Mouse (Mus musculus) heart, embryonic 12.5 days (tissue): ENCODE measurements at regions not wholly inside any gene's neighbourhood (a gene's known extent, or its start where the extent isn't known, plus 50 kb on each side); places are given as distances from the start of the nearest gene placed in this dataset.

Experiments used
- ATAC-seq: fragments of 200-750 bp; cut with Nextera tagmentation; 2 replicates; pipeline ENCODE4 v1.8.0; 2017; ENCODE audit warnings: moderate TSS enrichment, moderate library complexity; ENCODE audit not compliant: insufficient number of reproducible peaks, low FRiP score
- H3K27ac ChIP-seq: fragments of 300-500 bp; sonication (generic); 2 replicates; pipeline ENCODE4 v1.5.1; 2016; ENCODE audit warnings: mild to moderate bottlenecking, moderate library complexity; ENCODE audit not compliant: poor library complexity, severe bottlenecking
- H3K27me3 ChIP-seq: fragments of 300-500 bp; sonication (generic); replicated peaks from 2 replicates; pipeline ENCODE4 v1.6.1; 2016; ENCODE audit warnings: mild to moderate bottlenecking, moderate library complexity
- H3K36me3 ChIP-seq: fragments of 300-500 bp; sonication (generic); 2 replicates; pipeline ENCODE4 v1.6.1; 2016; ENCODE audit warnings: mild to moderate bottlenecking, moderate library complexity
- H3K4me1 ChIP-seq: fragments of 300-500 bp; sonication (generic); replicated peaks from 2 replicates; pipeline ENCODE4 v1.6.1; 2016; ENCODE audit warnings: mild to moderate bottlenecking
- H3K4me2 ChIP-seq: fragments of 300-500 bp; sonication (generic); 2 replicates; pipeline ENCODE4 v1.6.1; 2016; ENCODE audit warnings: mild to moderate bottlenecking, moderate library complexity
- H3K4me3 ChIP-seq: fragments of 300-500 bp; sonication (generic); 2 replicates; pipeline ENCODE4 v1.5.1; 2016; ENCODE audit warnings: mild to moderate bottlenecking
- H3K9ac ChIP-seq: fragments of 300-500 bp; sonication (generic); 2 replicates; pipeline ENCODE4 v1.6.1; 2016; ENCODE audit warnings: mild to moderate bottlenecking, moderate library complexity
- H3K9me3 ChIP-seq: fragments of 300-500 bp; sonication (generic); replicated peaks from 2 replicates; pipeline ENCODE4 v1.6.1; 2016; ENCODE audit warnings: mild to moderate bottlenecking, moderate library complexity
- WGBS: fragments of 180-500 bp; shearing (Covaris S2); methylation state at CpG from one replicate; pipeline ENCODE4 v1.1.7; 2016; 5-methylcytosine and 5-hydroxymethylcytosine counted together

DNA sequence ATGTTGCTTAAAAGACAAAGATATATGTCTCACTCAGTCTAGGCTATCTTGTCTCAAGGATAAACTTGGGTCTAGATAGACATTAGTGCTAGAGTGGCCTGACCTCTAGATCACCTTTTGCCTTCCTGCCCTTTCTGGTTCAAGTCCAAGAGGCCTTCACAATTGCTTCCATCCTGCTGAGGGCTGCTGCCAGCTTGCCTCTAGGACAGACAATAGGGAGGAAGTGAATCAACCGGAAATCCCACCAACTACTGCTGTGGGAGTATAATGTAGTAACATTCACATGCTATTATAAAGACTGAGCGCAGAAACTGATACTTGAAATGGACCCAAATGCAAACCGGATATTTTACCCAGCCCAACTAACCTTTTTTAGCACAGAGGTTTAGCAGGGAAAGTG is 239.4 kb upstream of the Epha4 start:
- Histone ChIP-seq H3K27ac (no peak overlapping the region), H3K9me3 (0 out of 2 replicates have a peak, but pooled peaks cover 5% of the 10 kb centered on the region), H3K4me3 (no peak overlapping the region), H3K27me3 (no peaks in the 10 kb centered on the region), H3K4me1 (no peaks in the 10 kb centered on the region), H3K9ac (no peak overlapping the region), H3K4me2 (no peak overlapping the region), H3K36me3 (no peaks in the 10 kb centered on the region)
- 76% methylated on average over 3 of the region's 3 CpGs for WGBS
- ATAC-seq: no peak

DNA sequence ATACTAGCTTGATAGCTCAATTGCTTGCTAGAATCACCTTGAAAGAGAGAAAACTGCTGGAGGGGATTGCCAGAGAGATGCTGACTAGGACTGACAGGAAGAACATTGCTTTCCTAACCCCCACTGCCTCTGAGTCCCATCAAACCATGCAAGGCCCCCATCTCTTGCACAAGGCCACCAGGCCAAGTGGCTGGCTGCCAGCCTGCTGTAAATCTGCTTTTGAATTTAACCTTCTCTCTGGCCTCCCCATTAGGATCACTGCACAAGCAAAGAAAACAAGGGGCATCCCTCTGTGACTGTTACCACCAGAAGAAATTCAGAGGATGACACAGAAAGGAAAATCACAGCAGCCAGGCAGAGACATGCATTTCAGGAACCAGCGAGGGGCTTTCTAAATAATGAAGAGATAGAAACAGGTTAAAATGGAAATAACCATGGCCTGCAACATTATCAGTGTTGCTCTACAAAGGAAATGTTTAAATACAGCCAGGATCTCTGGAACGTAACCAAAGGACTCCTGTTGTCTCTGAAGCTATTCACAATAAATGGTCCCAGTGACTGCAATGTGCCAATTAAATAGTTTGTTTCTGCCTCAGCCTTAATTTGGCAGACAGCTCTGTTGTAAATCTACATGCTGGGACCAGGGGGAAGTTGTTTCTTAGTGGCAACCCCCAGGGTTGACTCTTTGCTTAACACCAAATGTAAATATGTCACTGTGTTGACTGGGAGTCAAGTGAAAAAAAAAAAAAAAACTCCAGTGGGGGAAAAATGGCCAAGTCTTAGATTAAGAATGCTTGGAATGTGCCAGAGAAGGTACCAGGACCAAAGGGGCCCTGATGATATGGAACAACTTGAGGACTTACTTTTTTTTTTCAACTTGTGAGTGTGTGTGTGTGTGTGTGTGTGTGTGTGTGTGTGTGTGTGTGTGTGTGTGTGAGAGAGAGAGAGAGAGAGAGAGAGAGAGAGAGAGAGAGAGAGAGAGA is 233.9 kb upstream of the Epha4 start:
- H3K4me1 ChIP-seq: peaks cover 7% of the 10 kb centered on the region
- H3K9me3 ChIP-seq: no peaks in the 10 kb centered on the region
- no peaks in the 10 kb centered on the region for H3K36me3 ChIP-seq
- WGBS: 59% methylated on average over 2 of the region's 2 CpGs
- no peak overlapping the region for H3K4me2 ChIP-seq
- no peak overlapping the region for H3K9ac ChIP-seq
- no peak overlapping the region for H3K27ac ChIP-seq
- H3K27me3 ChIP-seq: no peaks in the 10 kb centered on the region
- H3K4me3 ChIP-seq: no peak overlapping the region
- ATAC-seq: no peak

DNA sequence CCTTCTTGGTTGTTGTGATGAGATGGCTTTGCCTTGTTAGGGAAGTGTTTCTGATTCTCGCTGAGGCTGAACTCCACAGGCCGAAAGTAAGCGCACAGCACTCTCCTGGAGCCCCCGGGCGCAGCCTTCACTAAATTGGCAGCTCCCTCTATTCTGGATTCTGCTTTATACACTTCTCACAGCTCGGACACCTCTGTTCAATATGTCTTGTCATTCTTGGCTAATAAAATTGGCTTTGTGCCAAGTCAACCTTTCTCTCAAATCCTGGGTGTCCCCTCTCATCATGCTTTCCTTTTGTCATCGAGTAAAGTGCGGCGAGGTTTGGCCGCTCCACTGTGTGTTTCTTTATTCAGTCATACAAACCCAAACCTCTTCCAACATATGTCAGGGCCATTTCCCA is 217.2 kb upstream of the Epha4 start:
- Histone ChIP-seq H3K4me2 (no peak overlapping the region), H3K4me1 (no peaks in the 10 kb centered on the region), H3K36me3 (no peaks in the 10 kb centered on the region), H3K9me3 (no peaks in the 10 kb centered on the region), H3K4me3 (no peak overlapping the region), H3K27me3 (no peaks in the 10 kb centered on the region), H3K9ac (no peak overlapping the region), H3K27ac (no peak overlapping the region)
- WGBS: 87% methylated on average over 10 of the region's 10 CpGs
- ATAC-seq: no peak

DNA sequence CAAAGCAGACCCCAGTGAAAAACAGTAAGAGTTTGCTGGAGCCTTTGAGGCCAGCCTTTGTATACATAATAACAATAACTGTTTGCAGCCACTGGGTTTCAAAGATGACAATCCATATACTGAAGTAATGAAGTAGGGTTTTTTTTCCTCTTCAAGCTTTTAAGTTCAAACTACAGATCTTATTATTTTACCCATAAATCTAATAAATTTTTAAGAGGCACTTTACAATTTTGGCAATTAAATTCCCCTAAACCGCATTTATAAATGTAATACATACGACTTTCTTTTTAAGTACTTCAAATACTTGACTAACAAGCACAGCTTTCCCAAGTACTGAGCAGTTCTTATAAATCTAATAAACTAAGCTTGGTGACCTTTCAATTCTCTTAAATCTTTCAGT is 212.7 kb upstream of the Epha4 start:
- Histone ChIP-seq H3K9me3 (no peaks in the 10 kb centered on the region), H3K27ac (no peak overlapping the region), H3K4me3 (no peak overlapping the region), H3K36me3 (no peaks in the 10 kb centered on the region), H3K27me3 (no peaks in the 10 kb centered on the region), H3K4me2 (no peak overlapping the region), H3K9ac (no peak overlapping the region), H3K4me1 (no peaks in the 10 kb centered on the region)
- 88% methylated on average over 2 of the region's 2 CpGs for WGBS
- ATAC-seq: no peak

DNA sequence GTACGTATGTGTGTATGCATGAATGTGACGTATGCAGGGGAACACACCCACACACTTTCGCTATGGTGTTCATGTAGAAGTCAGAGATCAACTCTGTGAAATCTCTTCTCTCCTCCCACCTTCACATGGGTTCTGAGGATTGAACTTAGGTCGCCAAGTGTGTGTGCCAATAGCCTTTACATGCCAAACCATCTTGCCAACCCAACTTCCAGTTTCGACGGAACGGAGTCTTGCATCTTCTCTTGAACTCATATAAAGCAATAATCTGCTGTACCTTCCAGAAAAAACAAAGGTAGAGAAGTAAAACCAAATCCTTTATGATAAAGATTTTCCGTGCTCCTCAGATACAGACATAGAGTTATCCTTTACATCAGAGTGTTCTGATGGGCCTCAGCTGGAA is 208.4 kb upstream of the Epha4 start:
- ATAC-seq: no peak
- Histone ChIP-seq H3K4me3 (no peak overlapping the region), H3K9ac (no peak overlapping the region), H3K27me3 (no peaks in the 10 kb centered on the region), H3K27ac (no peak overlapping the region), H3K4me2 (no peak overlapping the region), H3K9me3 (no peaks in the 10 kb centered on the region), H3K4me1 (0 out of 2 replicates have a peak, but pooled peaks cover 2% of the 10 kb centered on the region), H3K36me3 (no peaks in the 10 kb centered on the region)
- WGBS: 88% methylated on average over 8 of the region's 8 CpGs

DNA sequence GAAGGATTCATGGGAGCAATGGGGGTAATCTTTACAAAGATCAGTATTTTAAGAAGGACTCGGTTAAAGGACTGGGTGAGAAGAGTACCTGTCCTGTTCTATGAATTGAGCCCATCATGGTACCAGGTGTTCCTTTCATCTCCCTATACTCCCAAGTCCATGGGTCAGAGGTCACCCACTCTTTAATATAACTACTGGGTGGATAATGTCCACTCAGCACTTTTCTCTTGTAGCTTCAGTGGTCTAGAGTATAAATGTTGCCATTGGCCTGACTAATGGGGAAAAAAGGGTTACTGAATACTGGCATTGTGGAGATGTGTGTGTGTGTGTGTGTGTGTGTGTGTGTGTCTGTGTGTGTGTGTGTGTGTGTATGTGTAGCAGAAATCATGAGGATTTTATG is 206.0 kb upstream of the Epha4 start:
- Histone ChIP-seq H3K9ac (no peak overlapping the region), H3K27me3 (no peaks in the 10 kb centered on the region), H3K4me1 (0 out of 2 replicates have a peak, but pooled peaks cover 2% of the 10 kb centered on the region), H3K36me3 (no peaks in the 10 kb centered on the region), H3K4me3 (no peak overlapping the region), H3K27ac (no peak overlapping the region), H3K4me2 (no peak overlapping the region), H3K9me3 (no peaks in the 10 kb centered on the region)
- no peak for ATAC-seq
- WGBS: 85% methylated on average over 1 of the region's 1 CpGs

DNA sequence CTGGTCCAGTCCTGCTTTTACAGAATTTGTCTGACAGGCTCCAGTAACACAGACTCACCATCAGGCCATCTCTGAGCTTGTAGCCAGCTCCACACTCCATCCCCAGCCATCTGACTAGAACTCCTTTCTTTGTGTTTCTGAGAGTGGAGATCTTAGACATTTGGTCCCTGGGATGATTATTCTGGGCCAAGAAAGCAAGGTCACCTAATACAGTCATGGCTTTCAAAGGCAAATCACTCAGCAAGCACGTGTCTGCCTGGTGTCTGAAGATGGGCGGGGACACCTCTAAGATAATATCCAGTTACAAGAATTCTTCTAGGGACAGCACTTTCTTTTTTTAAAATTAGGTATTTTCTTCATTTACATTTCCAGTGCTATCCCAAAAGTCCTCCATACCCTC is 198.1 kb upstream of the Epha4 start:
- no peak overlapping the region for H3K4me2 ChIP-seq
- no peak overlapping the region for H3K4me3 ChIP-seq
- no peak overlapping the region for H3K9ac ChIP-seq
- no peaks in the 10 kb centered on the region for H3K9me3 ChIP-seq
- 50% methylated on average over 2 of the region's 2 CpGs for WGBS
- H3K36me3 ChIP-seq: no peaks in the 10 kb centered on the region
- no peak for ATAC-seq
- H3K27ac ChIP-seq: no peak overlapping the region
- no peaks in the 10 kb centered on the region for H3K27me3 ChIP-seq
- H3K4me1 ChIP-seq: peaks cover 7% of the 10 kb centered on the region

DNA sequence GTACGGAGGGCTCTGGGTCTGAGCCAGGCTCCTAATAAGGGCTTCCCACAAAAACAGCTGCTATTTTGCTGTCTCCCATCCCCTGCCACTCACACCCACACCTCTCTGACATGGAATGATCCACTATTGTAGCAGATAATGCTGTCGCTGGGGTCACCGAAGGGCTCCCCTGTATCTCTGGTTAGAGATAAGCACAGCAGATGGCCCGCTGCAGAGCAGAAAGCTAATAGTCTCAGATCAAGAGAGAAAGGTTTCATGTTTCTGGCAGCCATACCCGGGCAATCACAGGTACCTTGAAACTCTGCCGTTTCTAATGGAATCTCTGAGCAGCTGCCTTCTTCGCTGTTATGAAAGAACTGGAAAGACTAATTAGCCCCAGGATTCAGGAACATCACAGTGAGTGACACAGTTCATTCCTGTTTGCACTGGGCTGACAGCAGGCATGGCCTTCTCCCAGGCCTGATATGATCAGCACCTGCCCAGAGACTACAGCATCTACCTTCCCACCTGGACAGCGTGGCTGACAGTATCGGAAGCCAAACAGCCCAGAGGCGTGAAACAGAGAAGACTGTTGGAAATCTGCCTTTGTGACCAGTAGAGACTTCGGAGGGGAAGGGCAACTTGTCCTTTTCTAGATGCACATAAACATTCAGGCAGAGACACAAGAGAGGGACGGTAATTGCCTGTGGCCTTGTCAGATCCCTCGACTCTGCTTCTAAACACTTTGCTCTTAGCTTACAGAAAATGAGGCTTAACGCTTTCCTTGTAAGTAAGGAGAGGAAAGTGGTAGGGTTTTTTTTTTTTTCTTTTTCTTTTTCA is 193.5 kb upstream of the Epha4 start:
- Histone ChIP-seq H3K27ac (no peak overlapping the region), H3K4me2 (peak overlapping the region; percentile 58)

DNA sequence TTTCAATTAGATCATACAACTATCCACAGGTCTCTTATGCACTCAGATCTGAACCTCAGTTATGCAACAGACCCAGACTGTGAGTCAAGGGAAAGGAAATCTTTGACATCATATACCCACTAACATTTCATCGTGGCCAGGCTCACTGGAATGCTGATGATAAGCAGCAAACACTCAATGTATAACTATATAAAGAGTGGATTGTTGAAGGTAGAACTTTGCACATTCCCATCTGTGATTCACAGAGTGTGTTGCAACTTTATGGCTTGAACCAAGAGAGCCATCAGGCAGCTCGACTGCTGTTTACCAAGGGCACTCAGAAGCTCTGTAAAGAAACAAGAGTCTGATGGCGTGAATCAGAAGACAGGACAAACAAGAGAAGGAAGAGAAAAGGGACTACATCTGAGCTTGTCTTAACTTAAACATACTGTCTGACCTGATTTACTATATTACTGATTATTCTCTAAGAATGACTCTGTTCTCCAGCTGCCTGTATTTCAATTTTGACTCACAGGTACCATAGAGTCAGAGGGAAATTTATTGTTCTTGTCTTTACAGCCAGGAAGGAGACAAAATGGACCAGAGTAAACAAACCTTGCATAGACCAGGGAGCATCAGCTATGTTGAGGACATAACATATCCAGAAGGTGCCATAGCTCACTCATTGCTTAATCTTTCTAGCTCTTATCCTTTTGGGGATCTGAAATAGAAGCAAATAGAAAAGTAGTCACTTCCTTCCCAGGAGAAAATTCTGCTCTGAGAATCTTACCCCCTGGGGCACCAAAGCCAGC is 180.5 kb upstream of the Epha4 start:
- Histone ChIP-seq H3K4me1 (no peaks in the 10 kb centered on the region), H3K9me3 (no peaks in the 10 kb centered on the region), H3K36me3 (no peaks in the 10 kb centered on the region), H3K27me3 (no peaks in the 10 kb centered on the region), H3K4me2 (no peak overlapping the region), H3K9ac (no peak overlapping the region), H3K4me3 (no peak overlapping the region), H3K27ac (no peak overlapping the region)
- ATAC-seq: no peak
- 55% methylated on average over 3 of the region's 3 CpGs for whole genome bisulfite sequencing

More for the DNA sequence above, 193.5 kb upstream of the Epha4 start:
- WGBS: 21% methylated on average over 14 of the region's 14 CpGs
- H3K9ac ChIP-seq: peak overlapping the region; percentile 30; the same call in 1 of the 2 replicates
- no peaks in the 10 kb centered on the region for H3K27me3 ChIP-seq
- H3K9me3 ChIP-seq: no peaks in the 10 kb centered on the region
- no peak for ATAC-seq
- H3K4me3 ChIP-seq: no peak overlapping the region
- peaks cover 9% of the 10 kb centered on the region for H3K4me1 ChIP-seq
- H3K36me3 ChIP-seq: no peaks in the 10 kb centered on the region

DNA sequence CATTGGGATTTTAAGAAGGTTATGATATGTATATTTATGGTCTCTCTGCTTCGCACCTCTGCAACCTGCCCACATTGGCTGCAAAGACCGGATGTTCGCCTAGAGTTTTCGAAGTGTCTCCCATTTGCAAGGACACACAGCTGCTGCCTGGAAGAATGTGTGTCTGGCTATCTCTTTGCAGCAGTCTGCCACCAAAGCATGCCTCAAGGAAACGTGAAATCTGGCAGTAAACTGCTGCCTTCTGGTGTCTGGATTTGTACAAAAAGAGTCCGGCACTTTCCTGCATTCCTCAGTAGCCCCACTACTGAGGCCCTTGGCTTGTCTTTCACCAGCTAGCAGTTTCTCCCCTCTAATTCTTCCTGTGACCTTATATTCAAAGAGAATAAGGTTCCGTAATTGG is 148.5 kb upstream of the Epha4 start:
- H3K4me2 ChIP-seq: no peak overlapping the region
- no peak overlapping the region for H3K9ac ChIP-seq
- no peaks in the 10 kb centered on the region for H3K9me3 ChIP-seq
- no peak for ATAC-seq
- H3K4me1 ChIP-seq: peaks cover 5% of the 10 kb centered on the region; the same call in 1 of the 2 replicates
- no peak overlapping the region for H3K27ac ChIP-seq
- no peaks in the 10 kb centered on the region for H3K27me3 ChIP-seq
- no peaks in the 10 kb centered on the region for H3K36me3 ChIP-seq
- 59% methylated on average over 7 of the region's 7 CpGs for WGBS
- no peak overlapping the region for H3K4me3 ChIP-seq

DNA sequence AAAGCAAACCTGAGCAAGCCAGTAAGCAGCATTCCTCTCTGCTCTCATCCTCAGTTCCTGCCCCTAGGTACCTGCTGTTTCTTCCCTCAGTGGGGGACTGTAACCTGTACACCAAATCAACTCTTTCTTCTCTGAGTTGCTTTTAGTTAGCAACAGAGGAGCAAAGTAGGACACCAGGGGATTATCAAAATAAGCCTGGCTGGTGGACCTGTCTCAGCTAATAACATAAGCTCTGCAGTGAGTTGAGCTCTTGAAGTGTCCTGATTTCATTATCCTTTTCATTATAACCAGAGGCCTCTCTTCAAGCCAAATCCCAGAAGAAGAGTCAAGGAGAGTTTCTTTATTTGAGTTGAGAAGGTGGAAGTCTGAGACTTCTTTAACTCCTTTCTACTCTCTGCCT is 145.5 kb upstream of the Epha4 start:
- peaks cover 5% of the 10 kb centered on the region; the same call in 1 of the 2 replicates for H3K4me1 ChIP-seq

More for the DNA sequence above, 145.5 kb upstream of the Epha4 start:
- H3K36me3 ChIP-seq: no peaks in the 10 kb centered on the region
- H3K27me3 ChIP-seq: no peaks in the 10 kb centered on the region
- H3K4me3 ChIP-seq: no peak overlapping the region
- no peaks in the 10 kb centered on the region for H3K9me3 ChIP-seq
- no peak overlapping the region for H3K9ac ChIP-seq
- no peak overlapping the region for H3K4me2 ChIP-seq
- ATAC-seq: no peak
- H3K27ac ChIP-seq: no peak overlapping the region
